In genomic region chr13:12176761-12177160, GRCm38 (mm10) we compare ENCODE assay signal across 21 mouse cellular contexts.
DNase-seq lines count a peak whose midpoint lies in the region; ATAC-seq and TF ChIP-seq lines count a peak whose summit lies in the region.
"Had no signal": no experiment of that assay in that cellular context is flagged by ENCODE, and none has a peak within 500 bp of the region (broad histone marks: within the 10 kb centered on the region; RNA-seq: fewer than 3 reads in every experiment).

No protein-coding gene starts in this region.

- 0 out of 2 replicates have a peak, but pooled peaks have one; percentile 48 for TF ChIP-seq EP300 in ES-Bruce4 (IDR thresholded peaks at IDR 0.05; ENCODE audit: insufficient read depth, low read depth, low read length)

- no peak for DNase-seq in heart, embryonic 10.5 days (ENCODE audit: low spot score)
- no peak for DNase-seq in lung, embryonic 14.5 days
- DNase-seq in lung, postnatal 36 days, result no peak
- DNase-seq in R1 (ENCODE audit: low read depth, low spot score), result peak; percentile 99
- no peak for DNase-seq in left cerebral cortex, postnatal 10 days (ENCODE audit: extremely low spot score in 1 of 2, low spot score in 2 of 2)
- DNase-seq: cerebellum, adult 2 months; cerebellum, postnatal 36 days; gastrocnemius, adult 2 months; heart, postnatal 4 days; kidney, adult 11 months; kidney, postnatal 25 days; right cerebral cortex, adult 18-20 months had no signal

- peak; percentile 27 for TF ChIP-seq POLR2A in ES-Bruce4 (IDR thresholded peaks at IDR 0.05; ENCODE audit: insufficient read depth, low read length)

- ATAC-seq in heart, embryonic 12.5 days (ENCODE audit: insufficient number of reproducible peaks, low FRiP score), result no peak
- 0 out of 2 replicates have a peak, but pooled peaks have one; percentile 38 for ATAC-seq in lung, embryonic 14.5 days (ENCODE audit: insufficient read depth)
- ATAC-seq: hindbrain, postnatal 0 days; lung, postnatal 0 days had no signal

- no peaks in the 10 kb centered on the region for H3K27me3 ChIP-seq in heart, embryonic 10.5 days (ENCODE audit: insufficient read depth, poor library complexity, severe bottlenecking)
- H3K27me3 ChIP-seq in heart, embryonic 12.5 days (replicated peaks), result no peaks in the 10 kb centered on the region
- H3K27me3 ChIP-seq in lung, embryonic 14.5 days (ENCODE audit: insufficient read depth, low read length), result no peaks in the 10 kb centered on the region
- no peaks in the 10 kb centered on the region for H3K27me3 ChIP-seq in ES-Bruce4 (ENCODE audit: control insufficient read depth, insufficient read depth, low read length, poor library complexity, severe bottlenecking)
- H3K27me3 ChIP-seq: heart, embryonic 15.5 days had no signal

- no peak for TF ChIP-seq CTCF in lung, embryonic 14.5 days (IDR thresholded peaks at IDR 0.05; ENCODE audit: low read depth)
- no peak for TF ChIP-seq CTCF in ES-Bruce4 (IDR thresholded peaks at IDR 0.05; ENCODE audit: low read depth, low read length)

- WGBS in heart, embryonic 10.5 days, result 25% methylated on average over 3 of the region's 3 CpGs
- WGBS in heart, embryonic 12.5 days, result 39% methylated on average over 3 of the region's 3 CpGs
- 37% methylated on average over 3 of the region's 3 CpGs for WGBS in lung, embryonic 14.5 days

- intact Hi-C loops in left cerebral cortex, postnatal 10 days (cut with DNase I), result no loop called here

- peaks cover 25% of the 10 kb centered on the region for H3K4me1 ChIP-seq in heart, embryonic 10.5 days
- H3K4me1 ChIP-seq in heart, embryonic 12.5 days (replicated peaks), result peaks cover 18% of the 10 kb centered on the region
- H3K4me1 ChIP-seq in lung, embryonic 14.5 days (ENCODE audit: insufficient read depth), result no peaks in the 10 kb centered on the region
- H3K4me1 ChIP-seq in ES-Bruce4 (ENCODE audit: control insufficient read depth, insufficient read depth, low read length), result peaks cover 5% of the 10 kb centered on the region

- H3K36me3 ChIP-seq in heart, embryonic 10.5 days, result peaks cover 4% of the 10 kb centered on the region; the same call in 1 of the 2 replicates
- peaks cover 5% of the 10 kb centered on the region for H3K36me3 ChIP-seq in heart, embryonic 12.5 days
- H3K36me3 ChIP-seq in lung, embryonic 14.5 days (ENCODE audit: insufficient read depth), result no peaks in the 10 kb centered on the region
- H3K36me3 ChIP-seq in ES-Bruce4 (ENCODE audit: control insufficient read depth, insufficient read depth, low read length, poor library complexity, severe bottlenecking), result peaks cover 2% of the 10 kb centered on the region; the same call in 1 of the 2 replicates
- H3K36me3 ChIP-seq: heart, embryonic 15.5 days had no signal

- H3K4me2 ChIP-seq in heart, embryonic 12.5 days, result no peak overlapping the region; the same call in 1 of the 2 replicates
- no peak overlapping the region for H3K4me2 ChIP-seq in lung, embryonic 14.5 days
- H3K4me2 ChIP-seq: heart, embryonic 15.5 days; liver, embryonic 11.5 days had no signal

- H3K27ac ChIP-seq in heart, embryonic 10.5 days, result no peak overlapping the region
- H3K27ac ChIP-seq in heart, embryonic 12.5 days (ENCODE audit: poor library complexity, severe bottlenecking), result no peak overlapping the region
- no peak overlapping the region for H3K27ac ChIP-seq in lung, embryonic 14.5 days (ENCODE audit: low read depth)
- H3K27ac ChIP-seq in ES-Bruce4 (ENCODE audit: insufficient read depth, low read length), result peak overlapping the region; percentile 99
- H3K27ac ChIP-seq: gastrocnemius, adult 2 months; heart, embryonic 15.5 days; hindbrain, postnatal 0 days; stomach, postnatal 0 days had no signal

- peak overlapping the region; percentile 29; the same call in 1 of the 2 replicates for H3K4me3 ChIP-seq in heart, embryonic 10.5 days
- no peak overlapping the region for H3K4me3 ChIP-seq in heart, embryonic 12.5 days
- H3K4me3 ChIP-seq in lung, embryonic 14.5 days (ENCODE audit: low read depth, low read length), result no peak overlapping the region
- no peak overlapping the region for H3K4me3 ChIP-seq in ES-Bruce4 (ENCODE audit: low read depth, low read length)
- H3K4me3 ChIP-seq: erythroblast, embryonic 14.5 days; gastrocnemius, adult 2 months; heart, embryonic 15.5 days had no signal

- H3K9me3 ChIP-seq in heart, embryonic 10.5 days, result no peaks in the 10 kb centered on the region
- no peaks in the 10 kb centered on the region; the same call in 1 of the 2 replicates for H3K9me3 ChIP-seq in heart, embryonic 12.5 days (replicated peaks)
- H3K9me3 ChIP-seq in lung, embryonic 14.5 days (ENCODE audit: low read depth, low read length), result no peaks in the 10 kb centered on the region
- H3K9me3 ChIP-seq in ES-Bruce4 (replicated peaks; ENCODE audit: control insufficient read depth, insufficient read depth, low read length, poor library complexity, severe bottlenecking), result no peaks in the 10 kb centered on the region
- H3K9me3 ChIP-seq: G1E; heart, embryonic 15.5 days had no signal

- no peak overlapping the region for H3K9ac ChIP-seq in heart, embryonic 12.5 days
- no peak overlapping the region for H3K9ac ChIP-seq in lung, embryonic 14.5 days
- peak overlapping the region; percentile 89 for H3K9ac ChIP-seq in ES-Bruce4 (ENCODE audit: low read depth, poor library complexity, severe bottlenecking)
- H3K9ac ChIP-seq: heart, embryonic 15.5 days had no signal
